Mouse (Mus musculus) cerebellum, adult 18-20 months (tissue): ENCODE results near the gene Prox1.

Source experiments
- DNase-seq, 2 experiments: peaks; one replicate each; pipeline ENCODE4 v3.0.0; 2021

Prox1 gene

GRCm38 (mm10) chr1:190172979-190173461, 2.5 kb upstream of the Prox1 start:
- DNase-seq = peak; percentile 21 to 35

DNA sequence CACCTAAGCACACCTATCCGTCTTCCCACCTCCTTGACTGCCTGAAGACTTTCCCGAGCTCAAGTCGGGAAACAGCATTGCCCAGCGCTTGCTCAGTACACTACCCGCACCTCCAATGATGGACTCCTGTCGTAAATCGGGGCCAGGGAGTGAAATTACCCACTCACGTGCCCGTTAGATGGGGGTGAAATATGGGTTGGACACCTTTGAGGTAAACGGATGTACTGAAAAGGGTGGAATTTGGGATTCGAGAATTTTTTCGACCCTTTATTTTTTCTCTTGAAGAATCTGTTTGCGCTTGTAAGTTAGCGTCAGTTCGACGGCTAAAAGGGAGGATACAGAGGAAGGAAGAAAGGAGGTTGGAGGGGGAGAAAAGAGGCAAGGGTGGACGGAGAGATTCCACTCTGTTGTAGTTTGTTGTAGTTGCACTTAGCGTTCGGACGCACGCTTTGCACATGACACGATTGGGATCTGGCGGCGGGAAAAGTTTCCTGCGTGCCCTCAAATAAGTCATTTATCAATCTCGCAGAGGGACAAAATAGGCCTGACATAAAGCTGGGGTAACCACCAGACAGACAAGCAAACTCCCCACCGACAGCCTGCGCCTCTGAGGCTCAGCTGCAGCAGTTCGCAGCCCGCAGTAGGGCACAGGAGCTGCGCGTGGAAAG, 1.9 kb upstream of the Prox1 start:
- peak in 1 of 2 experiments; percentile 27 for DNase-seq

GRCm38 (mm10) chr1:190171750-190172149, 1.2 kb upstream of the Prox1 start:
- DNase-seq = peak; percentile 19 to 42

DNA sequence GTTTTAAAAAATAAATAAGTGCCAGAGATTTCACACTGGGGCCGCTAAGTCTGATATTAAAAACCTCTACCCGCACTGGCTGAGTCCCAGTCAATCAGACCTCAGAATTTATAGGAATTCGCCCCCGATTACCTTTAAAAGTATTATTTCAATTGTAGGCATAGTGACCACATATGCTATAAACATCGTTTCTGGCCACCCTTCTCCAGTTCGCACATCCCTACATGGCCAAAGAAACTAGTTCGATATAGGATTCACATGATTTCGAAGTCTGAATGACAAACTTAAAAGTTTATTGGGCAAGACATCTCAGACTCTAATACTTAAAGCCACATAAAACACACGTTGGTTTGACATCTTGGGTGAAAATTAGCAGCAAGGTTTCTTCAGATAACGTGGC, 827 bp upstream of the Prox1 start:
- peak in 1 of 2 experiments; percentile 19 for DNase-seq

GRCm38 (mm10) chr1:190170819-190171216, 304 bp upstream of the Prox1 start:
- DNase-seq = peak in 1 of 2 experiments; percentile 20

DNA sequence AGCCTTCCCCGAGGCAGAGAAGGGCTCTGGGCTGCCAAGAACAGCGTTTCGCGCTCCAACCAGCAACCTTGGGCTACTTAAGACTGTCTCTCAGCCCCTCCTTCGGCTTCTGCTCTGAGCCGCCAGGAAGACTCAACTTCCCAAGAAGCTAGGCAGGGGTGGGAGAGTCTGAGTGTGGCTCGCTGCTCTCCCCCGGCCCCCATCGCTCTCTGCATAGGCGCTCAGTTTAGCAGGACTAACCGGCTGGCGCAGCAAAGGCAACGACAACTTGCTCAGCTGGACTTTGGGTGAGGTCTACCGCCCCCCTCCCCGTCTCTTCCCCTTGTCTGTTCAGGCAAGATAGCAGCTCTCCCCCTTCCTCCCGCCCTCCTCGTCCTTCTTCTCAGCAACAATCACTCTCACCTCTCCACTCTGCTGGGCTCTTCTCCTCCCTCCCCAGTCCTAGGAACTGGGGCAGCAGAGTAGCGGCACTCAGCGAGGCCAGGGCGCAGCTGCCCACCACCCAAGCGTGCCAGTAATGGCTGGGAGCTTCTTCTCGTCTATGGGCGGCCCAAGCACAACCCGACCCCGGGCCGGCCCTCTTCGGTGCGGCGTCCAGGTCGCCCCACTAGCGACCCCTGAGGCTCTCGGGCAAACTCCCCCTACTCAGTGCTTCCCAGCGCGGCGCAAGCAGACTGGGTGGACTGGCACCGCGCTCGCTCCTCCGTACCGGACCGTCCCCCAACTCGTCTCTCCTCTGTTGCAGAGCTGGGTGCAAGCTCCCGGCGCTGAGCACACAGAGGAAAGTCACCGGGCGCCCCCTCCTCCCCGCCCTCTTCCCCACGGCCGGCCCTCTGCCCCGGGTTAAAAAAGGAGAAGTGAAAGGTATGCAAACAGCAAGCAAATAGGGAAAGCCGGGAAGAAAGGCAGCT, 1.5 kb downstream of the Prox1 start:
- peak; percentile 44 to 56 for DNase-seq

- peak; percentile 28 to 37 for DNase-seq
Measured at GRCm38 (mm10) chr1:190168115-190168514, 2.4 kb downstream of the Prox1 start.

GRCm38 (mm10) chr1:190167609-190168008, 2.9 kb downstream of the Prox1 start:
- no peak for DNase-seq

GRCm38 (mm10) chr1:190165511-190165910, 5.0 kb downstream of the Prox1 start:
- no peak for DNase-seq

DNA sequence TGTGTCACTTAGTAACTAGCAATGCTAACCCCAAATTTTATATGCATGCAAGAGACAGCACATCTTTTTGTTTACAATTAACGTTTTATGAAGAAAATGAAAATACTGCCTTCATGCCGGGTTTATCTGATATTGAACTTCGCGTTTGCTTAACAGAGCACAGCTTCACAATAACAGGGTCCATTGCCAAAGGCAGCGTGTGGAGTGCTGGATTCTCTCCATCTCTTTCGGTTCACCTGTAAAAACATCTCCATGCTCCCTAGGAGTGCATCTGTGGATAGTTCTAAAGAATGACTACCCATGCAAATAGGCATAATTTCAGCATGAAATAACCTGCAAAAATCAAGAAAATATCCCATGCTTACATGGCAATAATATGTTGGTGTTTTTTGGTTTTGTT, 7.0 kb downstream of the Prox1 start:
- DNase-seq = peak; percentile 51 to 56

GRCm38 (mm10) chr1:190161708-190162465, 8.6 kb downstream of the Prox1 start:
- DNase-seq = peak; percentile 76 to 81

GRCm38 (mm10) chr1:190161288-190161687, 9.2 kb downstream of the Prox1 start:
- peak in 1 of 2 experiments; percentile 22 for DNase-seq

- DNase-seq = no peak
Measured at GRCm38 (mm10) chr1:190159457-190159856, 11.1 kb downstream of the Prox1 start.

- DNase-seq = no peak
Measured at GRCm38 (mm10) chr1:190155751-190156150, 14.8 kb downstream of the Prox1 start.

DNA sequence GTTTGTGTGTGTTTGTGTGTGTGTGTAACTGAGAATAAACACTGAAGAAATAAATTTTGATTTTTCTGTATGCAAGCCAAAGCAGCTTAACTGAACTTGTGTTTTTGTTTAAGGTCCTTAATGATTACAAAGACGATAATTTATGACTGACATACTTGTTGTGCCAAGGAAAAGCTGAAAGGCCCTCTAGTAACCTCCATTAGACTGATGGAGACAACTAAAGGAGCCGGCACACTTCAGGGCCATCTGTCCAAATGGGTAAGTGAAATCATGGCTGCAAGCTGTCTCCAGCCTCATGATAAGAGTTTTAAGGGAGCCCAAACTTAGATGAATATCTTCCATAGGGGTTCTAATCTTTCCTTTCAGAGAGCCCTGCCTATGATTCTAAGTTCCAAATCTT, 15.5 kb downstream of the Prox1 start:
- no peak for DNase-seq

- no peak for DNase-seq
Measured at GRCm38 (mm10) chr1:190154292-190154691, 16.2 kb downstream of the Prox1 start.

- no peak for DNase-seq
Measured at GRCm38 (mm10) chr1:190152603-190153002, 17.9 kb downstream of the Prox1 start.

GRCm38 (mm10) chr1:190149233-190149741, 21.2 kb downstream of the Prox1 start:
- no peak for DNase-seq

- no peak for DNase-seq
Measured at GRCm38 (mm10) chr1:190148661-190149232, 21.8 kb downstream of the Prox1 start.

- no peak for DNase-seq
Measured at GRCm38 (mm10) chr1:190147816-190148215, 22.7 kb downstream of the Prox1 start.

DNA sequence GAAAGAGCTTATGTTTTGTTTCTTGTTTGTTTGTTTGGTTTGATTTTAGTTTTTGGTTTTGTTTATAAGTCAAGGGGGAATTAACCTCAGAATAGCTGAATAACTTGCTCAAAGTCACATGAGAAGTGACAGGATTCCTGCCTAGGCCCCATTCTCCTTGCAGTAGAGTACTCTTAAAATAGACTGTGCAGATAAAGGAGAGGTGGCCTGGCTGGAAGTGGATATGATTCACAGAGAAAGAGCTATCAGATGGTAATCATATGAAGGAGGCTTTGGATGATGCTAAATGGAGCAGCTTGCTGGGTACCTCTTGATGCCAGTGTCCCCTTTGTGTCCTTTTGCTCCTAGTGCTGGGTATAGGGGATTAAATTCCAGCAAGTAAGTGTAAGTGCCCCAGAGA, 26.1 kb downstream of the Prox1 start:
- DNase-seq = no peak

- DNase-seq = no peak
Measured at GRCm38 (mm10) chr1:190143593-190143992, 26.9 kb downstream of the Prox1 start.
